Mouse (Mus musculus) CH12.LX (cell line): ENCODE results near the gene Tk1. TPM values are rescaled to one million over a fixed set of nuclear protein-coding genes. Genes with fewer than 3 reads are reported as not detected.
A peak's percentile ranks its signal among the peaks of the same experiment; 100 is the strongest.

Experiments used
- DNase-seq: peaks from one replicate; pipeline ENCODE4 v3.0.0-alpha.2; 2013; ENCODE audit errors: extremely low read depth
- H3K27ac ChIP-seq: 2 replicates; pipeline ENCODE4 v1.5.1; 2012; ENCODE audit warnings: low read depth, mild to moderate bottlenecking, control low read depth, moderate library complexity; ENCODE audit not compliant: insufficient read depth
- H3K27me3 ChIP-seq: replicated peaks from 2 replicates; pipeline ENCODE3; 2012; ENCODE audit warnings: inconsistent platforms
- H3K36me3 ChIP-seq, 2 experiments: replicated peaks in 1 of 2; 2 replicates each; pipeline versions ENCODE3 to v1.6.1; 2012; ENCODE audit warnings: inconsistent platforms in 1 of 2, low read length in 1 of 2, mild to moderate bottlenecking in 1 of 2, mixed read lengths in 1 of 2, moderate library complexity in 1 of 2; ENCODE audit not compliant: control insufficient read depth in 1 of 2, insufficient read depth in 1 of 2
- H3K4me1 ChIP-seq, 2 experiments: 2 replicates each; pipeline ENCODE4 v1.6.1; 2012; ENCODE audit warnings: inconsistent platforms in 1 of 2, moderate library complexity in 1 of 2; ENCODE audit not compliant: insufficient read depth in 2 of 2, control insufficient read depth in 1 of 2
- H3K4me2 ChIP-seq: 2 replicates; pipeline ENCODE4 v1.6.1; 2012; ENCODE audit warnings: low read depth, mild to moderate bottlenecking, control low read depth; ENCODE audit not compliant: poor library complexity, insufficient read depth, severe bottlenecking
- H3K4me3 ChIP-seq, 3 experiments: fragments of 150-350 bp in 1 of 3; sonication (generic) in 1 of 3; replicated peaks in 1 of 3; 2 replicates each; pipeline versions ENCODE3 to v1.5.1; 2011 to 2012; ENCODE audit warnings: low read depth in 2 of 3, low read length in 2 of 3, mild to moderate bottlenecking in 2 of 3, moderate library complexity in 2 of 3, control low read depth in 1 of 3, improper control_type of control experiment in 1 of 3, inconsistent platforms in 1 of 3, mixed read lengths in 1 of 3; ENCODE audit not compliant: poor library complexity in 1 of 3
- H3K79me2 ChIP-seq: replicated peaks from 2 replicates; pipeline ENCODE4 v1.6.1; 2012; ENCODE audit warnings: mild to moderate bottlenecking, moderate library complexity; ENCODE audit not compliant: control insufficient read depth, poor library complexity, insufficient read depth, severe bottlenecking; ENCODE audit errors: extremely low read depth
- H3K9ac ChIP-seq: 2 replicates; pipeline ENCODE4 v1.6.1; 2012; ENCODE audit warnings: low read depth, mild to moderate bottlenecking, control low read depth, moderate library complexity; ENCODE audit not compliant: insufficient read depth
- H3K9me3 ChIP-seq: replicated peaks from 2 replicates; pipeline ENCODE3; 2012; ENCODE audit warnings: low read length, inconsistent platforms, mixed read lengths
- BHLHE40 ChIP-seq: IDR thresholded peaks from 2 replicates; pipeline ENCODE4 v1.6.1; 2011; ENCODE audit warnings: mild to moderate bottlenecking, low read depth, low read length, improper control_type of control experiment
- CHD1 ChIP-seq: IDR thresholded peaks from 2 replicates; pipeline ENCODE4 v1.6.1; 2012; ENCODE audit warnings: low read depth, low read length, improper control_type of control experiment, inconsistent platforms
- CHD2 ChIP-seq: IDR thresholded peaks from 2 replicates; pipeline ENCODE4 v1.6.1; 2011; ENCODE audit warnings: low read length, improper control_type of control experiment
- ELF1 ChIP-seq: IDR thresholded peaks from 2 replicates; pipeline ENCODE4 v1.6.1; 2014; ENCODE audit warnings: low read depth, mild to moderate bottlenecking, inconsistent platforms, low read length, improper control_type of control experiment
- EP300 ChIP-seq: IDR thresholded peaks from 2 replicates; pipeline ENCODE4 v1.6.1; 2011; ENCODE audit warnings: low read length, improper control_type of control experiment
- ETS1 ChIP-seq: conservative IDR thresholded peaks from 2 replicates; pipeline ENCODE4 v1.6.1; 2012; ENCODE audit warnings: low read depth, mild to moderate bottlenecking, inconsistent platforms, low read length, improper control_type of control experiment, moderate library complexity
- HCFC1 ChIP-seq: IDR thresholded peaks from 2 replicates; pipeline ENCODE4 v1.6.1; 2012; ENCODE audit warnings: low read depth, mild to moderate bottlenecking, inconsistent platforms, low read length, improper control_type of control experiment
- IRF4 ChIP-seq: IDR thresholded peaks from 2 replicates; pipeline ENCODE4 v1.6.1; 2014; ENCODE audit warnings: low read depth, mild to moderate bottlenecking, inconsistent platforms, low read length, improper control_type of control experiment
- JUN ChIP-seq: IDR thresholded peaks from 2 replicates; pipeline ENCODE4 v1.6.1; 2011; ENCODE audit warnings: low read depth, mild to moderate bottlenecking, low read length, improper control_type of control experiment, moderate library complexity; ENCODE audit not compliant: insufficient read depth
- JUND ChIP-seq: conservative IDR thresholded peaks from 2 replicates; pipeline ENCODE4 v1.6.1; 2011; ENCODE audit warnings: low read depth, low read length, improper control_type of control experiment
- MAFK ChIP-seq: IDR thresholded peaks from 2 replicates; pipeline ENCODE4 v1.6.1; 2011; ENCODE audit warnings: low read length, improper control_type of control experiment; ENCODE audit not compliant: insufficient replicate concordance
- MAX ChIP-seq: IDR thresholded peaks from 2 replicates; pipeline ENCODE4 v1.6.1; 2011; ENCODE audit warnings: low read length, improper control_type of control experiment
- MAZ ChIP-seq: IDR thresholded peaks from 2 replicates; pipeline ENCODE4 v1.6.1; 2012; ENCODE audit warnings: low read depth, mild to moderate bottlenecking, inconsistent platforms, low read length, improper control_type of control experiment, moderate library complexity
- MEF2A ChIP-seq: IDR thresholded peaks from 2 replicates; pipeline ENCODE4 v1.6.1; 2014; ENCODE audit warnings: low read depth, mild to moderate bottlenecking, inconsistent platforms, low read length, improper control_type of control experiment, borderline replicate concordance
- MXI1 ChIP-seq: IDR thresholded peaks from 2 replicates; pipeline ENCODE4 v1.6.1; 2011; ENCODE audit warnings: mild to moderate bottlenecking, low read depth, low read length, improper control_type of control experiment
- NELFE ChIP-seq: IDR thresholded peaks from 2 replicates; pipeline ENCODE4 v1.6.1; 2011; ENCODE audit warnings: low read depth, low read length, improper control_type of control experiment
- NRF1 ChIP-seq: IDR thresholded peaks from 2 replicates; pipeline ENCODE4 v1.6.1; 2014; ENCODE audit warnings: low read depth, mild to moderate bottlenecking, inconsistent platforms, low read length, improper control_type of control experiment, moderate library complexity
- PAX5 ChIP-seq: IDR thresholded peaks from 2 replicates; pipeline ENCODE4 v1.6.1; 2012; ENCODE audit warnings: low read length, inconsistent platforms, mixed read lengths
- POLR2A ChIP-seq: IDR thresholded peaks from 2 replicates; pipeline ENCODE4 v1.6.1; 2011; ENCODE audit warnings: low read depth, mild to moderate bottlenecking, improper control_type of control experiment, low read length
- POLR2AphosphoS2 ChIP-seq: IDR thresholded peaks from 2 replicates; pipeline ENCODE4 v1.6.1; 2011; ENCODE audit warnings: low read depth, low read length, improper control_type of control experiment
- RAD21 ChIP-seq: IDR thresholded peaks from 2 replicates; pipeline ENCODE4 v1.6.1; 2011; ENCODE audit warnings: low read depth, mild to moderate bottlenecking, low read length, improper control_type of control experiment, moderate library complexity
- RCOR1 ChIP-seq: conservative IDR thresholded peaks from 2 replicates; pipeline ENCODE4 v1.6.1; 2012; ENCODE audit warnings: low read depth, mild to moderate bottlenecking, inconsistent platforms, low read length, improper control_type of control experiment
- TCF12 ChIP-seq: IDR thresholded peaks from 2 replicates; pipeline ENCODE4 v1.6.1; 2014; ENCODE audit warnings: low read depth, mild to moderate bottlenecking, inconsistent platforms, low read length, improper control_type of control experiment
- USF1 ChIP-seq: IDR thresholded peaks from 2 replicates; pipeline ENCODE4 v1.6.1; 2014; ENCODE audit warnings: low read depth, mild to moderate bottlenecking, inconsistent platforms, low read length, improper control_type of control experiment
- ZC3H11A ChIP-seq: IDR thresholded peaks from 2 replicates; pipeline ENCODE4 v1.6.1; 2012; ENCODE audit warnings: low read depth, mild to moderate bottlenecking, inconsistent platforms, low read length, improper control_type of control experiment
- ZKSCAN1 ChIP-seq: IDR thresholded peaks from 2 replicates; pipeline ENCODE4 v1.6.1; 2012; ENCODE audit warnings: low read depth, inconsistent platforms, low read length, improper control_type of control experiment, borderline replicate concordance
- ZMIZ1 ChIP-seq: IDR thresholded peaks from 2 replicates; pipeline ENCODE4 v1.6.1; 2012; ENCODE audit warnings: low read depth, mild to moderate bottlenecking, inconsistent platforms, low read length, improper control_type of control experiment
- ZNF384 ChIP-seq: IDR thresholded peaks from 2 replicates; pipeline ENCODE4 v1.6.1; 2012; ENCODE audit warnings: low read depth, low read length, improper control_type of control experiment, inconsistent platforms
- dilution Hi-C: fragments of 300-500 bp; cut with MboI; formaldehyde crosslinking; loops from 2 replicates; pipeline ENCODE4 v1.14.3; 2020; ENCODE audit warnings: low sequenced_read_pairs; ENCODE audit not compliant: extremely low pct_unique_long_range_greater_than_20kb, extremely low pct_ligation_motif_present
- in situ Hi-C: fragments of 300-500 bp; cut with MboI; formaldehyde crosslinking; loops from 3 replicates; pipeline ENCODE4 v1.14.3; 2019; ENCODE audit warnings: low sequenced_read_pairs, low pct_ligation_motif_present, low pct_unique_long_range_greater_than_20kb, mixed read lengths
- polyA plus RNA-seq: library from polyadenylated mRNA; unstranded; fragments of >175 nt; gene quantifications from 2 replicates; pipeline ENCODE4 v1.2.1, GENCODE M21; 2012; ENCODE audit warnings: low read depth; ENCODE audit not compliant: insufficient read length
- total RNA-seq, 2 experiments: library from RNA; depleted of rRNA; stranded (reverse); fragments of 300-350 nt in 1 of 2; fragments of >200 nt in 1 of 2; gene quantifications; 2 replicates each; pipeline ENCODE4 v1.2.3; 2012 to 2014

The Tk1 gene
- total and polyA plus RNA-seq, 3 experiments = 146 to 235 (median 179) TPM

- H3K27ac ChIP-seq = peak overlapping the region; percentile 89
- peak overlapping the region; percentile 29 to 77 (median 65) for H3K4me3 ChIP-seq
- dilution Hi-C loops = no loop called here
- H3K27me3 ChIP-seq = no peaks in the 10 kb centered on the region
- 0 out of 2 replicates have a peak, but pooled peaks have one; percentile 27 for TF ChIP-seq MAX
- no peak for TF ChIP-seq ETS1
- TF ChIP-seq, all 38 proteins: peak for 1
- peak overlapping the region; percentile 57 for H3K9ac ChIP-seq
- DNase-seq = peak; percentile 38
- H3K4me2 ChIP-seq = peak overlapping the region; percentile 89
- no peaks in the 10 kb centered on the region for H3K9me3 ChIP-seq
- H3K79me2 ChIP-seq = peaks cover 33% of the 10 kb centered on the region
- in situ Hi-C loops = loop anchor here (5.0 to 10.0 kb wide), 3 partner anchors 37 to 354 kb away; no protein-coding TSS in a partner anchor
- H3K36me3 ChIP-seq = peaks cover 0 to 12% of the 10 kb centered on the region in 2 experiments
- H3K4me1 ChIP-seq = peaks cover 11 to 43% of the 10 kb centered on the region in 2 experiments
Measured at GRCm38 (mm10) chr11:117828888-117829604, 3.2 kb upstream of the Tk1 start.

GRCm38 (mm10) chr11:117828149-117828887, 2.4 kb upstream of the Tk1 start:
- Histone ChIP-seq H3K9ac (peak overlapping the region; percentile 85), H3K27me3 (no peaks in the 10 kb centered on the region), H3K4me3 (peak overlapping the region; percentile 64 to 77 (median 65)), H3K36me3 (peaks cover 4 to 18% of the 10 kb centered on the region in 2 experiments), H3K27ac (peak overlapping the region; percentile 94), H3K4me2 (peak overlapping the region; percentile 89), H3K79me2 (peaks cover 39% of the 10 kb centered on the region), H3K9me3 (no peaks in the 10 kb centered on the region), H3K4me1 (peaks cover 11 to 51% of the 10 kb centered on the region in 2 experiments)
- dilution Hi-C loops = no loop called here
- in situ Hi-C loops = loop anchor here (5.0 to 10.0 kb wide), 3 partner anchors 36 to 354 kb away; no protein-coding TSS in a partner anchor
- peak; percentile 95 for DNase-seq
- no peak for TF ChIP-seq USF1
- no peak for TF ChIP-seq RAD21
- no peak for TF ChIP-seq ZKSCAN1
- TF ChIP-seq ETS1 = peak; percentile 88
- TF ChIP-seq PAX5 = no peak
- peak; percentile 71 for TF ChIP-seq CHD2
- TF ChIP-seq TCF12 = peak; percentile 79
- peak; percentile 55 for TF ChIP-seq MXI1
- TF ChIP-seq BHLHE40 = peak; percentile 81
- peak; percentile 60; the same call in 1 of the 2 replicates for TF ChIP-seq MAFK
- peak; percentile 95 for TF ChIP-seq IRF4
- peak; percentile 66; the same call in 1 of the 2 replicates for TF ChIP-seq JUND
- peak; percentile 89 for TF ChIP-seq CHD1
- TF ChIP-seq MAX = peak; percentile 56
- TF ChIP-seq POLR2AphosphoS2 = 0 out of 2 replicates have a peak, but pooled peaks have one; percentile 18
- TF ChIP-seq ZNF384 = peak; percentile 94
- peak; percentile 55; the same call in 1 of the 2 replicates for TF ChIP-seq HCFC1
- TF ChIP-seq NRF1 = peak; percentile 11; the same call in 1 of the 2 replicates
- TF ChIP-seq EP300 = peak; percentile 91
- peak; percentile 80 for TF ChIP-seq POLR2A
- TF ChIP-seq JUN = peak; percentile 58
- no peak for TF ChIP-seq ZC3H11A
- peak; percentile 92 for TF ChIP-seq MEF2A
- no peak for TF ChIP-seq ELF1
- peak; percentile 75; the same call in 1 of the 2 replicates for TF ChIP-seq RCOR1
- no peak for TF ChIP-seq MAZ
- peak; percentile 53; the same call in 1 of the 2 replicates for TF ChIP-seq ZMIZ1
- peak; percentile 56; the same call in 1 of the 2 replicates for TF ChIP-seq NELFE
